Mouse (Mus musculus) neural tube, embryonic 10.5 days (tissue): ENCODE results near the gene Sec14l5.

ENCODE experiments used
- DNase-seq: peaks from one replicate; pipeline ENCODE4 v3.0.0-alpha.2; 2017; ENCODE audit warnings: low spot score; ENCODE audit errors: extremely low spot score

Gene Sec14l5

DNA sequence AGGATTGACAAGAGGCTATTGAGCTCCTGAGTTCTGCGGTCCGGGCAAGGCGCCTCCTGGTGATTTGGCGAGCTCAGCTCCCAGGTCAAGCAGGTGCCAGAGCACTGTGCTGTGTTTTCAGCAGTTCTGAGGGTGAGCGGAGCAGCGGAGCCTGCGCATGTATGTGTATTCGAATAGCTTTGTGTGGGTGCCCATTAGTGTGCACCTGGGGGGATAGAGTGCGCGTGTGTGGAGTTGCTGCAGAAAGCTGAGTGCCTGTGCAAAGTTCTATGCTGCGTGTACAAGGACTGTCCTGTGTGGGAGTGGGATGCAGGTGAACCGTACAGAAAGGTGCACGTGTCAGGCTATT is at the start of gene Sec14l5:
Gene Sec14l5 (plus strand): TSS at position 73 of the 349 bp plus-strand sequence.
- no peak for DNase-seq

DNA sequence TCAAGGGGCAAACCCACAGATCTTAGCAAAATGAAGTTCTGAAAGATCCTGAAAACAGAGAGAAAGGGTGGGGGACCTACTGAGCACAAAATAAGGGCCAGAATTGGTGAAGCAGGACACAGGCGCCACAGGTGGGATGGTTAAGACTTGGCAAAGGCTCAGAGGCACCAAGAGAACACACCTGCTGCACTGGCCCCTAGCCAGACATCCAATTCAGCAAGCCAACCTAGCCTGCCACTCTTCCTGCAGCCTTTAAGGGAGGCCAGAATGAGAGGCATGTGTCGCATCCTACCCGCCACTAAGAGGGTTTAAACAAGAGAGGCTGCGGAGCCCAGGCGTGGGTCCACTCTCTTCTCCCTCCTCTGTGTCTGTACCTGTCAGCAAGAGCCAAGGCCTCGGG is 45.9 kb upstream of the Sec14l5 start:
- DNase-seq = no peak

DNA sequence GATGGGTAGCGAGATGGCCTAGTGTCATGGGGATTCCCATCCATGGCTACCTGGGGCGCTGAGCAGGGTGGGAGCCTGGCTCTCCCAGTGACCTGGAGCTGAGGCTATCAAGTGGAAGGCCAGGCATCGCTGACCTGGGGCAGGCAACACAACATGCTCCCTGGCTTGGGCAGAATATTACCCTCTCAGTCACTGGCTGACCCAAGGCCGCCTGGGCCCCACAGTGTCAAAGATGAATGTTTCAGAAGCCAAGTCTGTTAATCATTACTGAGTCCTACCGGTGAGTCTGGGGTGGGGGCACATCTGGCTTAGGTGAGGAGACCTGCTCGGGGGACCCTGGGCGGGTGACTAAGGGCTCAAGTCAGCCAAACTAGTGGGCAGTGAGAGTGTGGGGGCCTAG is 37.0 kb upstream of the Sec14l5 start:
- no peak for DNase-seq

DNA sequence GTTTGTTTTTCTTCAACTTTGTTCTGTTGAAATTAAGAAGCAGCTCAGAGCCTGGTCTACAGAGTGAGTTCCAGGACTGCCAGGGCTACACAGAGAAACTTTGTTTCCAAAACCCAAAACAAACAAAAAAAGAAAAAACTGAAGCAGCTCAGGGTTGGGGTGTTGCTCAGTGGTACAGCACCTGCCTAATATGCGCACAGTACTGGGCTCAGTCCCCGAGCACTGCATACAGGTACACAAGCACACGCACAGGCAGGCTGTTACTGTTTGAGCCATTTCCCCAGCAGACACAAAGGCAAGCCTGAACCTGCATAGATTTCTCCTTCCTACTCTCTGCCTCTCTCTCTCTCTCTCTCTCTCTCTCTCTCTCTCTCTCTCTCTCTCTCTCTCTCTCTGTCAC is 35.9 kb upstream of the Sec14l5 start:
- no peak for DNase-seq

DNA sequence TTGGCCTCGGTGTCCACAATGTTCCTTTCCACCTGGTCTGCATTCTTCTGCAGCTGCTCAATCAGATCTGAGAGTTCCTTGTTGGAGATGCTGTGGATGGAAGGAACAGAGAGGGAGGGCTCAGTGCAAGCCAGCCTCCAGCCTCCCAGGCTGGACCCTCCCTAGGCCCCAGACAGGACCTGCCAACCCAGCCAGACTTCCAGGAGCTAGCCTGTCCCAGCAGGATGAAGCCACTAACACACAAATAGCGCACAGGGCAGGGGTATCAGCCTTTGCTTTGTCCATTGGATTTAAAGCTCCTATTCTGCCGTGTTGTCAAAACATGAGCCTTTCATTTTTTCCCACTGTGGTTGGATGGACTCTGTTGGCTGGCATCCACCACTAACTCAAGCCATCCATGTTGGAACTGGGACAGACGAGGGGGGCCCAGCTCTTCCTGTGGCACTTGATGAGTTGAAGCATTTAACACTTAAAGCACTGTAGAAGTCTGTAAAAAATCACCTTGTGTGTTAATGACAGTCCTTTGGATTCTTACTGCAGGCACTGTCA is 33.8 kb upstream of the Sec14l5 start:
- DNase-seq = no peak

DNA sequence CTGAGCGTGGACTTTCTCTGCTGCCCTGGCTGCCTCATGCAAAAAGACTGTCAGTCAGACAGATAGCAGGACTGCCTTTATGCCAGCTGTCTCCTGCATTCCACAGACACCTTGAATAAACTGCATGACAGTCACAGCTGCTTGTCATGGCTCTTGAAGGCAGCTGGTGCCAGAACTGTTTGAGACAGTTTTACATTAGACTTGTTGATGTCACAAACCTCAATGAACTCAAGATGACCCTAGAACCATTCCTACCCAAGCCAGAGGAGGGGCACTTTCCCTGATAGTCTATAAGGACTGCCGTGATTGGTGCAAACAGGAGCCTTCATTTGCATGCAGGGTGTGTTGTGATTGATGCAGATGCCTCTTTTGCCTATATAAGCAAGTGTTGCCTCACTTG is 33.3 kb upstream of the Sec14l5 start:
- DNase-seq = no peak

DNA sequence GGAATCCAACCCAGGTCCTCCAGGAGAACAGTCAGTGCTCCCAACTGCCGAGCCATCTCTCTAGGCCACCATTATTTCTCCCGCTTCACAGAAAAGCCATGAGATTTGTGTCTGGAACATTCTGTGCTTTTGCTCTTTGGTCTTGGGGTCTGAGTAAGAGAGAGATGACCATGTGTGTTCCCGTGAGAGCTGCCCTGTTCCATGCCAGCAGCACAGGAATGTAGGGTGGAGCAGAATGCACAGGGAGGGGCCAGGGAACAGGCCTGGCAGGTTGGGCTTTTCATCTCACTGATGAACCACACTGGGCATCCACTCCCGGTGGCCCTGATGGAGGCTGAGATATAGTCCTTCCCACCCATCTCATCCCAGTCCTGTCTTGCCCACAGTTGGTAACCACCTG is 27.5 kb upstream of the Sec14l5 start:
- no peak for DNase-seq

DNA sequence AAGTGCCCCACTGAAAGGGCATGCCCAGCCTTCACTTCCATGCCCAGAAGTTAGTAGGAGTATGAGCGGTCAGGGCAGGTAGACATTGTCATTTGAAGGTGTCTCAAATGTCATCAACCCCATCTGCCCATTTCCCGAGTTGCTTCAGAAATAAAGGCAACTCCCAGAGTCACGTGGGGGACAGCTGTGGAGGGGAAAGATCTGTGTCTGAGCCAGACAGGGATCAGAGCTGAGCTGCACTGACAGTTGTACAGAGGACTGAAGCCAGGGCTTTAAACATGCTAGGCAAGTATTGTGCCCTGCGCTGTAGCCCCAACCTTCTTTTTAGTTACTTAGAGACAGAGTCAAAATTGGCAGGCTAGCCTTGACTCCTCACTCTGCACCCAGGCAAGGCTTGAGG is 27.1 kb upstream of the Sec14l5 start:
- no peak for DNase-seq

DNA sequence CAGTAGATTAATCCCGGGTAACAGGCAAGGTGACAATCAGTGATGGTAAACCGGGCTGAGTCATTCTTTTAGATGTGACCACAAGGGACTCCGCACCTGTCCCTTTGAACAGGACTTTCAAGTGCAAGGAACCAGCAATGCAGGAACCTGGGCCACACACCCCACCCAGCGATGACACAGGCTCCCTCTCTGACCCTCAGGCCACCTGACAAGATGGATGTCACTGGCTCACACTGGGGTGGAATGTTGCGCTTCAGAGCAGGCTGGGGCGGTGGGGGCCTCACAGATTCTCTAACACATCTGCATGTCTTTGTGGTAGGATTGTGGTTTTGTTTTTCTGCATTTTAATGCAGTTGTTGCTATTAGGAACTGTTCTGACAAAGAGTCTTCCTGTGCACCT is 23.4 kb upstream of the Sec14l5 start:
- DNase-seq = no peak

DNA sequence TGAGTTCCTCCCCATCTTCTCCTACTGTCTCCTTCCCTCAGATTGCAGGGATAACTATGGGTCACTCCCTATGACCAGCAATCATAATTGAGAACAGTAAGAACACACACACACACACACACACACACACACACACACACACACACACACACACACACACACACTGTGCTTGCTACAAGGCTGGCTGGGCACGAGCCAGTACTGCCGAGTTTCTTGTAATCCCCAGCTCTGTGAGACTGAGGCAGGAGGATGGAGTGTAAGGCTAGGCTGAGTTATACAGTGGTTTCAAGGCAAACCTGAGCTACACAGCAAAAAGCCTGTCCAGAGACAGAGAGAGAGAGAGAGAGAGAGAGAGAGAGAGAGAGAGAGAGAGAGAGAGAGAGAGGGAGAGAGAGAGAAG is 16.7 kb upstream of the Sec14l5 start:
- no peak for DNase-seq

DNA sequence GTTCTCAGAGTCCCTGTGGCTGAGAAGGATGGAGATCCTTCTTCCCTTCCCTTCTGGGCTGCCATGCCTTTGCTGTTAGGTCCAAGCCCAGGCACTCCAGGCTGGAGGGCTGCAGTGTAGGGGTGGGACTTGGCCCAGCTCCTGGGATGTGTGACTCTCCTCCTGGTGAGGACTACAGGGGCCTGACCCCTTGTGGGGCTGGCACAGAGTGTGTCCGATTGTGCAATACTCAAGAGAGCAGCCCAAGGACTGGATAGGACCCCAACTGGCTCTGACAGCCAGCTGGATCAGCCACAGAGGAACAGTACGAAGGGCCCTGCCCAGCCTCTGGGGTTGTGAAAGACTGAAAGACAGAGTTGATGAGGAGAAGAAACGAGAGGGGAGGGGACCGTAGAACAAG is 16.1 kb upstream of the Sec14l5 start:
- DNase-seq = no peak

DNA sequence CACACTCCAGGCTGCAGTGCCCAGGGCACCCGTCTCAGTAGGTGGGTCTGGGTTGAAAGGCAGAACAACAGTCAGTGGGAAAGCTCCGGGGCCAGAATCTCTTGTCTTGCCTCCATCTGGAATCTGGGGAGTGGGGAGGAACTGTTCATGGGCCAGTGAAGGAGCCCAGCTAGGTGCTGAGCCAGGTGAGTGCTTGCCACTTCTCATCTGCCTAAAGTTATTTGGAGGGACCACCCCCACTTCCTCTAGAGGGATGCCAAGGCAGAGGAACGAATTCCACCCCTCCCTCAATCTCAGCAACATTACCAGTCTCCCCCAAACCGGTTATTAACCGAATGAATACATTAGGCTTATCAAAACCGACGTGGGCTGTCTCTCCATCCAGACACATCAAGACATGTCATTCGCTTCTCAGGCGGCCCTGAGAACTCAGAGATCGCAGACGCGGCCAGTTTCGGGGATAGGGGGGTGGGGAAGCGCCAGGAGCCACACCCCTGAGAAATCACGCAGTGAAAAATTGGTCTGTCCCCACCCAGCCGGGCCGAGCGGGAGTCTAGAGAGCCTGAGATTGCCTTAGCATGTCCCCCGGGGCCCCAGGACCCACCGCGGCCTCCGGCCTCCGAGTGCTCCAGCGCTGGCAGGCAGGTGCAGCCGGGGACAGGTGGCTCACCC is 15.5 kb upstream of the Sec14l5 start:
- no peak for DNase-seq

DNA sequence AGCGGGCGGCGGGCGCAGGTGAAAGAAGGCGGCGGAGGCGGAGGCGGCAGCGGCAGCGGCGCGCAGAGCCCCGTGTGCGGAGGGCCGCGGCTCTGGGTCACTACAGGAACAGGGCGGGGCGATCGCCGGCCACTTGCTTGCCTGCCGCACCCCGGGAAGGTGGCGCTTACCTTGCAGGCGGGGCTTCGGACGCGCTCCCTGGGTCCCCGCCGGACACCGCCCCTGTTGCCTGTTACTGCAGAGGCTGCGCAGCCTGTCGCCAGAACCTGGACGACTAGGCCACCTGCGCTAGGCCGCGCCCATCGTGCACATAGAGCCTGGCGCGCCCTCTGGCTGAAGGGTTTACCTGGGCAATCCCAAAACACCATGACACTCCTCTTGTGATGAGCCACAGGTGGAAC is 14.5 kb upstream of the Sec14l5 start, which contains the start of gene Ppl:
Gene Ppl (minus strand): TSS at position 21 of the 401 bp plus-strand sequence.
- peak; percentile 34 for DNase-seq

DNA sequence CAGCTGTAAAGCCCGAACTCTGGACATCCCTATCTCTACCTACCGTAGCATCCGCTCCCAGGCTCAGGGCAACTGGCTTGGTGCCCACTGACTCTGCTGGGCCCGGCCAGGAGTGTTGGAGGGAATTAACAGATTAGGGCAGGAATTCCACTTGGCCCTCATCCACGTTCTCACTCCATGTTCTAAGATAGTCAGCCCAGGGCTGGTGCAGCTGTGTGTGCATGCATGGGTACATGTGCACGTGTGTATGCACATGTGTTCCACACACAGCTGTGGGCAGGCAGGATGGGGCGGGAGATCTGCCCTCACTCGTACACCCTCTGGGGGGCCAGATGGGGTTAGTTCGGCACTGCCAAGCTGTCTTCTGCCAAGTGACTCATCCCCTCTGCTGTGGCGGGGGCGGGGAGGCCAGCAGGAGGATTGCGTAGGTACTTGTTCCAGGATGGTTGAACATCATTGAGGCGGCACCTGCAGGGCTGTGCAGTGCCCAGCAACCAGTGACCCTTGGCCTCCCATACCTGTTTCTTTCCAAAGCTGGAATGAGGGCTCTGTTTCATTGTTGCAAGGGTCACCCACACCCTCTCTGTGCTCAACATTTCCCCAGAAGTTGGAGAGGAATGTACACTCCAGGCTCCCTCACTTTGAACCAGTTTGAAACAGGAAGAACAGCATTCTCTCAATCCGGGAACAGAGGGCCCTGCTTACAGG is 12.1 kb upstream of the Sec14l5 start:
- DNase-seq = no peak

DNA sequence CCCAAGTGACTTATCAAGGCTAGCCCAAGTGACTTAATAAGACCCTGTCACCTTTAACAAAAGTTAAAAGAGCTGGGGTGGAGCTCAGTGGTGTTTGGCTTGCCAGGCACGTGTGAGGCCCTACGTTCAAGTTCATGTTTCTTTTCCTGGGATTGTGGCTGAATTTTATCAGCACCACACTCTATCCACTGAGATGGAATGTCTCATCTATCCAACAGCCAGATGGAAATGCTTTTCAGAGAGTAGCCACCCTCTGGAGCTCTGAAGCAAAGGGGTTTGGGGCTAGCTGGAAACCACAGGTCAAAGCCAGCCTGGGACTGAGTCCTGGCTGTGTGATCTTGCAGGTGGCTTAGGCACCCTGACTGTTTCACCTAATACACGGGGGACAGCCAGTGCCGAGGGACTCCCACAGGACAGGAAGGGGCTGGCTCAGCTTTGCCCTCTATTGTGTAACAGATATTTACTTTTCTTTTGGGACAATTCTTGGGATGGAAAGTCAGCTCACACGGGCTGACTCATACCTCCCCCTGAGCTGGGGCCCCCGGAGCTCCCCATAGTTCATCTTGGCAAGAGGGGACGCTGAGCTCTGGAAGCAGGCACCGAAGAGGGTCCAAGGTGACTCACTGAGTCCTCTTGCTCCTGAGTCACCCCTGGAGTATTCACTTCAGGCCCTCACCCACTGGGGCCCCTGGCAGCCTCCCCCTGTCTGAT is 11.2 kb upstream of the Sec14l5 start:
- DNase-seq = no peak

DNA sequence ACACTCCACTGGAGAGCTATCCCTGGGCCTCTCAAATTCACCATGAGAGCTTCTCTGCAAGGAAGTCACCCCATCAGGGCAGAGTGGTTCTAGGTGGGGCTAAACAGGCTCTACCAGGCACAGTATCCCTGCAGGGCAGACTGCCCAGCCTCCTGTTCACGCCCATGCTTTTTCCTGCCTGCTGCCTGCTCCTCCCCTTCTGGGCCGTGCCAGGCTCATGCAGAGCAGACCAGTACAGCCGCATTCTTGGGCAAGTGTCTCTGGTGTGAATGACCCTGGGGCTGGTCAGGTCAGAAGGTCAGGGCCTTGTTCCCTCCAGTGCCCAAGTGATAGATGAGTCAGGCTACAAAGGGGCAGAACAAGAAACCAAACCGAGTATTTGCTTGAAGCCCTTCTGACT is 10.4 kb upstream of the Sec14l5 start:
- peak; percentile 34 for DNase-seq

DNA sequence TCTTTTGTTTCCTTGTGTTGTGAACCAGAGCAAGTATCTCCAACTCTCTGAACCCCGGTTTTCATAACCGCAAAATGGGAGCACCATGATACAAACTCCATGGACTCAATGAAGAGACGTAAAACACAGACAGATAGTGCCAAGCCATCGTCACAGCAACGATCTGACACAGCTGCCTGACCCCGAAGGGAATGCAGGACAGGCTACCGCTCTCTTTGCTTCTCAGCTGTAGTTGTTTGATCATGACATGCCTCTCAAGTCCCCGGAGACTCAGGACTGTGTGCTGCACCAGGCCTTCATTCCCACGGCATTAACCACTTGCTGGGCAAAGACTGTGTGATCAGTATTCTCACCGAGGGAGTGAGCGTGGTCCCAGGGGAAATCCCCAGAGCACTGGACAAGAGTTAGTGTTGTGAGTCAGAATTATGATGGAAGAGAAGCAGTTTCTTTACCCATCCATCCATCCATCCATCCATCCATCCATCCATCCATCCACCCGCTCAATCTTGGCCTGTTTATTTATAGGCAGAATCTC is 9.8 kb upstream of the Sec14l5 start:
- DNase-seq = no peak

DNA sequence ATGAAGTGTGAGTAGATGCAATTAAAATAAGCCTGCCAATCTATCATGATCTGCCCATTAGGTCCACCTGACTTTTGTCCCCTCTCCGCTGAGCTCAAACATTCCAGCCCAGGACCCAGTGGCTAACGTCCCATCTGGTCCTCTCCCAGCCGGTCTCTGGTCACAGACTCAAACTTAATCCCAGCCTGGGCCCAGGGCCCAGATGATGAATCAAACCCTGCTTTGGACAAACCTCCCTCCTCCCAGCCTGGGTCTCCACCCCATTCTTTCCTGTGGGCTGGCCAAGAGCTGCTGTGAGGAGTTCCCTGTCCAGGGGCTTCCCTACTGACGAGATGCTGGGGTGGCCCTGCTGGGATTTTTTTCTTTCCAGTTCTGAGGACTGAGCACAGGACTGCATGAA is 7.2 kb upstream of the Sec14l5 start:
- no peak for DNase-seq

DNA sequence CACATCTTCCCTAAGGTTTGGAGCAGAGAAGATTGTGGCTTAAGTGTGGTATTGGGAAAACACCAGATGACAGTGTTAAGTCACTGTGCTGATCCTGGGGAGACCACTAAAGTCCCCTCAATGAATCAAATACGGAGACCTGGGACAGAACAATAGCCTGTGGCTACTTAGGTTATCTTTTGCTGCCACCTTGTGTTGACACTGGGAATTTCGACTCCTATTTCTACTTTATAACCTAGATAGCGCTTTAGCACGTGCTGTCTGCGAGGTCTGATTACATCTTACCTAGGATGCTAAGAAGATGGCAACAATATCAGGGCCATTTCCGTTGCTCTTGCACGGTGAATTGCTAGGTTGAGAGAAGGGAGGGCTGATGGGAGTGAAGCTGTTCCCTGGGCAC is 1.3 kb upstream of the Sec14l5 start:
- peak; percentile 77 for DNase-seq

DNA sequence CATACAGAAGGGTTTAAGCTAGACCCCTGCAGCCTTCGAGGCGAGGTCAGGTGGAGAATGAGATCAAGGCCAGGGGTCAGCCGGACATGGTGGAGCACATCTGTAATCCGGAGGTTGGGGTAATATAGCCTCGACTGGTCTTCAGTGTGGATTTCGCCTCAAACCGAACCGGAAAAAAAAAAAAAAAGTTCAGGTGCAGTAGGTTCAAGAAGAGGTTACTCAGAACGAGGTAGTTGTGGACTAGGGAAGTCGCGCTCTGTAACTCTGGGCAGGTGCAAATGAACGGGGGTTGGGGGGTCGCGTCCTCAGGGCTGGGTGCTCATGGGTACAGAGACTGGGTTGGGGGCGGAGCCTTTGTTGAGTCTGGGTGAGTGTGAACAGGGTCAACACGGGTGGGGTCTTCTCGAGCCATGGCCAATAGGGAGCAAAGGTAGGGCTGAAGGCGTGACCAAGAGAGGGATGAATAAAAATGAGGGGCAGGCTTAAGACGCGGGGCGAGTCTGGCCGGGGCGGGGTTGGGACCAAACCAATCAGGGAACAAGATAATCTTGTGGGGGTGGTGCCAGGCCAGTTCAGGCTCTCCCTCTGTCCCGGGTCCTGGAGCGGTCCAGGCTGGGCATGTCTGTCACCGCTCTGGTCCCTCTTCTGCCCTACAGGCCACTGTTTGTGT is 407 bp upstream of the Sec14l5 start:
- peak; percentile 77 for DNase-seq

DNA sequence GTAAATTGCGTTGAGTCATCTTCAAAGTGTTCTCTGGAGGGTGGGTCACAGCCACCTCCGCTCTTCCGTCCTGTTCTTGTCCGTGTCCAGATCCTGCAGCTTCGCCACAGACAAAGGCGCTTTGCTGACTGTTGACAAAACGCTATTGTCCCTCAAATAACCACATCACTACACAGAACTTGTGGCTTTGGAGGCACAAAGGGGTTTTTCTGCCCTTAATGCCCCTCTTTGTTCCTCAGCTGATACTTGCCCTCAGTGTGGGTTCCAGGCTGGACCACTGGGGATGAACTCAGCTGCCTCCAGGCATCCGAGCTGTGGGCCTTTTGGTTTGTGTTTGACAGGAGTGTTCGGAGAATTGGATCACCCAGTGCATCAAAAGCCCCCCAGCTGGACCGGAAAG is 3.6 kb downstream of the Sec14l5 start:
- DNase-seq = no peak
